Mouse (Mus musculus) left cerebral cortex, postnatal 10 days (tissue): ENCODE results near the gene Lix1l. TPM values are rescaled to one million over a fixed set of nuclear protein-coding genes. Genes with fewer than 3 reads are reported as not detected.
A peak's percentile ranks its signal among the peaks of the same experiment; 100 is the strongest.

Experiments
- DNase-seq, 2 experiments: peaks; one replicate each; pipeline ENCODE4 v3.0.0; 2021 to 2022; ENCODE audit warnings: low spot score in 2 of 2, mixed read lengths in 1 of 2; ENCODE audit errors: extremely low spot score in 1 of 2
- intact Hi-C: fragments of 180-260 bp; cut with DNase I; formaldehyde crosslinking; loops from one replicate; pipeline ENCODE4 v1.15.1; 2025
- total RNA-seq, 2 experiments: library from RNA; stranded (reverse); gene quantifications; 2 replicates each; pipeline ENCODE4 v1.2.3; 2021

Gene Lix1l
- 10 to 100 TPM; 26.5 to 27.1 TPM for total RNA-seq

DNA sequence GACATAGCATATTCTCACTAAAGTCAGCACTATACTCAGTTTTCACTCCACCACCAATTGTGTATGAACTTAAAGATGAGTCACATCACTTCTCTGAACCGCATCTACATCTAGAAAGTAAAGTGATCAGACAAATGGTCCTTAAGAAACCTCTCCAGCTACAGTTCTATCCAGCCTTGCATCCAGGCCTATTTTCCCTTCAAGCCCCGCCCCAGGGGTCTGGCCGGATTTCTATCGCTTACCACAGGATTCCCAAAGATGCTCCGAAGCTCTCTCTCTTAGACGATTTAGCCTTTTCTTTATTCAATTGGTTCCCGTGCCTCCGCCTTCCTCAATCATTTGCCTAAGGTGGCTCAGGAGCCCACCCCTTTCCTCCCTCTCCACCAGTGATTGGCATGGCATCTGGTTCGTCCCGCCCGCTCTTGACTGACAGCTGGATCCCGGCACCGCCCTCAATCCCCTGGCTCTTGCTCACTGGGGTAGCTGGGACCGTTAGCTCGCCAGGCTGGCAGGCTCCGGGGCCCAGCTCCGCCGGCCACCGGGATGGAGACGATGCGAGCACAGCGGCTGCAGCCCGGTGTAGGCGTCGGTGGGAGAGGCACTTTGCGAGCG lies at the start of gene Lix1l:
Gene Lix1l, plus strand, starts transcription at position 511 of the 612 bp plus-strand sequence.
- peak; percentile 96 for DNase-seq
- intact Hi-C loops = no loop called here

DNA sequence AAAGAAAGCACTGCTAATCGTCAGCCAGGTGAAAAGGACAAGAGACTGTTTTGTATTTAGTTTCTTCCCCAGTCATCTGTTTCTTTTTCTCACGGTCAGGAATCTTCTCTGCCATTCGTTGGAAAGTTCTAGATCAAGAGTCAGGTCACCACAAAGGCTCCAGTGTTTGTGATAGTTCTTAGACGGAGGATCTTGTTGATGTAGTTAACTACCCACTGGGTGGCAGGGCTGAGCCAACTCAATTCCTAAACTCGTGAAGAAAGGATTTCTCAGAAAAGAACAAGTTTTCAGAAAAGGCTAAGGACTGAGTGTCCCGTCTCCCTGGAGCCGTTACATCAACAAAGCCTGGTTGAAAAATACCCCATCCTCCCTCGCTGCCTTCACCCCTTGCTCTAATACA lies 49.7 kb upstream of the Lix1l start:
- intact Hi-C loops = loop anchor here (1.0 to 5.0 kb wide), 2 partner anchors 25 to 86 kb away; partner anchors contain the start of genes Gm16253, Gm42957 and Pex11b
- peak in 1 of 2 experiments; percentile 66 for DNase-seq

- DNase-seq = no peak
- intact Hi-C loops = loop anchor here (1.0 to 5.0 kb wide), 2 partner anchors 24 to 85 kb away; partner anchors contain the start of genes Gm16253, Gm42957 and Pex11b
Measured at GRCm38 (mm10) chr3:96551890-96552289, 49.1 kb upstream of the Lix1l start.

DNA sequence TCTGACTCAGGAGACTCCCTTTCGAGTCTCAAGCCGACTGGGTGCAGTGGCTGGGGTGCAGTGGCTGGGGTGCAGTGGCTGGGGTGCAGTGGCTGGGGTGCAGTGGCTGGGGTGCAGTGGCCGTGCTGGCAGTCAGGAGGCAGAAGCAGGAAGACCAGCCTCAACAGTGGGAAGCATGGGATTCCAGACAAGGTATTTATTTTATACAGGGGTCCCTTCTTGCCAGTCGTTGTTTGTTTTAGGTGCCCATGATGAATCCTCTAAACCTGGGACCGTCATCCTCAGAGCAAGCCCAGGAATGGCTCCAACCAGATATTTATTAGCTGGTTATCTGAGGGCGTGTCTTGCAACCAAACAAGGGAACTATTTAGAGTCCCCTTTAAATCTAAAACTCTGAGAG lies 47.3 kb upstream of the Lix1l start:
- intact Hi-C loops = loop anchor here (5.0 kb wide), 1 partner anchor 84 kb away; the partner anchor contains the start of genes Gm42957 and Pex11b
- DNase-seq = no peak

DNA sequence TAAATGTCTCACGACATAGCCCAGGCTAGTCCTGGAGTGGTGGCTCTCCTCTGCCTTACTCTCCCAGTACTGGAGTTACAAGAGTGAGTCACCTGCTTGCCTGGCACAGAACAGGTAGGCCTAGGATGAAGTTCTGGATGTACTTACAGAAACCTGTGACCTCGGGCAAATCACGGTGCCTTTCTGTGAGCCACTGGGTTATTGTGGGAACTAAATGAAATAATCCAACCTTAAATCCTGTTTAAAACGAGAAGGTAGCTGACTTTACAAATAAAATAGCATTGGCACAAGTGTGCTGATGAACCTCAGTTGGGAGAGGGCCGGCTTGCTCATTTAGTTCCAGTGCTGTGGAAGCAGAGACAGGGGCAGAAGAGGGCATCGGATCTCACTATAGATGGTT lies 46.7 kb upstream of the Lix1l start:
- no peak for DNase-seq

GRCm38 (mm10) chr3:96555041-96555596 lies 45.8 kb upstream of the Lix1l start:
- intact Hi-C loops = no loop called here
- DNase-seq = peak; percentile 67 to 83

More for the DNA sequence above, 46.7 kb upstream of the Lix1l start:
- intact Hi-C loops = loop anchor here (5.0 kb wide), 1 partner anchor 83 kb away; the partner anchor contains the start of genes Gm42957 and Pex11b

DNA sequence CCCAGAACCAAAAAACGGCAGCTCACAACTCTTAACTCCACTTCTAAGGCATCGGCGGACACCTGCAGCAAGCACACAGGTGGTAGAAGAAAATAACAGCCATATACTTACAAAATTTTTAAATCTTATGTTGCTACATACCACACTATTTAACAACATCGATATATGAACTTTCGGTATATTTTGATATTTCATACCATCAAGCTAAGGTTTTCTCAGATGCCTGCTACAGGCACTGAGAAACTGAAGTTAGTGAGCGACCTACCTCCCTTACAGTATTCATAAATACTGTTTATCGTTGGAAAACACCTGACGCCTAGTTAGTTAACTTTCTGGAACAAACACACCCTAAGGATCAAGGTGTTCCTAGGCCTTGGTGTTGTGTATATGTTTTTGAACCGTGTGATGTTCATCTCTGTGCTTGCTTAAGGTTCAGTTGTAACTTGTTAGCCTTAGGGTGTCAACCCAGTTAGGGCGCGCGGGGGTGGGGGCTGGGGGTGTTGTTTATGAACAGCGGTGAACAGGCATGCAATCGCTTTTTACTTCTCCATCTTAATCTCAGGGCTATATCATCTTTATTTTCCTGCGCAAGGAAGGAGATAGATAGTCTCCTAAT lies 44.8 kb upstream of the Lix1l start:
- DNase-seq = no peak
- intact Hi-C loops = no loop called here

DNA sequence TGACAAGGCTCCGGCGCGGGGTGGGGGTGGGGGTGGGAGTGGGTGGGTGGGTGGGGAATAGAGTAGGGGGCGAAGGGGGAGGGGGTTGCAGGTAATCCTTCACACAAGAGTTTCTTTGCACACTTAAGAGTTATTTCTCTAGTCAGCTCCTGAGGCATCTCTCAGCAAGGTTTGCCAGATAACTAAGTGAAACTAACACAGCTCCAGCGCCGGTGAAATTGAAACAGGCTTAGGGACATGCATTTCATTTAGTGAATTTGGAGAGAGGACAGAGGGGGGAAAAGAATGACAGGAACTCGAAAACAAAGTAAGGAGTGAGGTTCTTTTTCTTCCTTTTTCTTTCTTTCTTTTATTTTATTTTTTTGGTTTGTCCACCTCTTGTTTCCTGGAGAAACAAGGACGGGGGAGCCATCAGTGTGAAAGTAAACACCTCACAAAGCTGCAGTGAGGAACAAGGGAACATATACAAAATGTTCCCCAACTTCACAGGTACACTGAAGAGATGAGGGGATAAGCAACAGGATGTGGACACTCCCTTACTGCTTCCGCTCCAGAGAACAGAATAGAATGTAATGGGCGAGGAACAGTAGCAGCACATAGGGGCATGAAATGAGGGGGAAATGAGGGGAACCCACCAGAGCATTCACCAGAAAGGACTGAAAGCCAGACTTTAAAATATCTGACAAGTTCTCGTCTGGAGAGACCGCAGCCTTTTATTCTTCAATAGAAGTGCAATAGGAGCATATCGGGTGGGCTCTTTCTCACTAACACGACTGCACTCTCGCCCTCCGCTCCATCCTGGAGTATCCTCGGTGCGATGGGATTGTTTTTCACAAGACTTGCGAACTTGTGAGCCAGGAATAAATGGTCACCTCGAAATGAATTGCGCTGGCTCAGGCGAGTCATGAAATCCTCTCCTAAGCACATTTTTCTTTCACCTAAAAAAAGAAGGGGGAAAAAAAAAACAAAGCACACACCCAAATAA lies 44.0 kb upstream of the Lix1l start:
- no peak for DNase-seq
- intact Hi-C loops = no loop called here

- DNase-seq = peak; percentile 99 to 100
- intact Hi-C loops = no loop called here
Measured at GRCm38 (mm10) chr3:96557694-96558093, 43.3 kb upstream of the Lix1l start, which contains the start of gene Txnip. Gene Txnip, plus strand, starts transcription at chr3:96557957.

DNA sequence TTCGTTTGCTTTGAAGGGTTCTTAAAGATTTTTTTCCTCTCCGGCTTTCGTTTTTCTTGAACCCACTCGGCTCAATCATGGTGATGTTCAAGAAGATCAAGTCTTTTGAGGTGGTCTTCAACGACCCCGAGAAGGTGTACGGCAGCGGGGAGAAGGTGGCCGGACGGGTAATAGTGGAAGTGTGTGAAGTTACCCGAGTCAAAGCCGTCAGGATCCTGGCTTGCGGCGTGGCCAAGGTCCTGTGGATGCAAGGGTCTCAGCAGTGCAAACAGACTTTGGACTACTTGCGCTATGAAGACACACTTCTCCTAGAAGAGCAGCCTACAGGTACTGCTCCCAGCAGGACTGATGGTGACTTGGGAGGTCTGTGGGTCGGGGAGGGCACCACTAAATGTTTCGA lies 42.8 kb upstream of the Lix1l start:
- no peak for DNase-seq
- intact Hi-C loops = no loop called here

- intact Hi-C loops = no loop called here
Measured at GRCm38 (mm10) chr3:96558668-96559196, 42.2 kb upstream of the Lix1l start.

GRCm38 (mm10) chr3:96559398-96559910 lies 41.5 kb upstream of the Lix1l start:
- no peak for DNase-seq
- intact Hi-C loops = no loop called here

More at GRCm38 (mm10) chr3:96558668-96559196, 42.2 kb upstream of the Lix1l start:
- no peak for DNase-seq

GRCm38 (mm10) chr3:96559911-96560850 lies 40.8 kb upstream of the Lix1l start:
- intact Hi-C loops = no loop called here
- no peak for DNase-seq

DNA sequence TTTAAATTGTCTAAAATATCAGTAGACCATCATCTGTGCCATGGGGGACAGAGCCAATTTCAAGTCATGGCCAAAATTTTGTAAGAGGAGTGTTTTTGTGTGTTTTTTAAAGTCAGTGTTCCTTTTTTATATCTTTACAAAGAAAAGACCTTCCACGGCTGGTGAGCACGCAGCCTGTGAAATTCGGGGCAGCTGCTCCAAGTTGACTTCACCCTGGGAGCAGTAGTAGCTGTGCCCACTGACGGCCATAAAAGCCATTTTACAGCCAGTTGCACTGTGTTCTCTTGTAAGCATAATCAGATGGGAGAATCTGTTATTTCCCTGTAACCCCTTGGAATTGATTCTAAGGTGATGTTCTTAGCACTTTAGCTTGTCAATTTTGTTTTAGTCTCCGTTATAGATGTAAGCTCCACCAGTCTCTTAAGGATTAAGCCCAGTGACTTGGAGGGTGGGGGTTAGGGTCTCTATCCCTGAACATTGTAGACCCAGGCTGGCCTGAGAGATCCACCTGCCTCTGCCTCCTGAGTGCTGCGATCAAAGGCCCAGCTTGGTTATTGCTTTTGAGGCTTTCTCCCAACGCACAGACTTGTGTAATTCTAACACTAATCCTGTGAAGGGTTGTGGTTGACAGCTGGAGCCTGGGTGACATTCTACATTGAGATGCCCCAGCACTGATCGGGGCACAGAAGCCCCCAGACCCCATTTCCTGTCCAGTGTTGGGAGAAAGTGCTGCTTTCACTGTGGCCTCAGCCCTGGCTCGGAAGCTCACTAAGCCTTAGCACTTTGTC lies 39.9 kb upstream of the Lix1l start:
- no peak for DNase-seq
- intact Hi-C loops = no loop called here

DNA sequence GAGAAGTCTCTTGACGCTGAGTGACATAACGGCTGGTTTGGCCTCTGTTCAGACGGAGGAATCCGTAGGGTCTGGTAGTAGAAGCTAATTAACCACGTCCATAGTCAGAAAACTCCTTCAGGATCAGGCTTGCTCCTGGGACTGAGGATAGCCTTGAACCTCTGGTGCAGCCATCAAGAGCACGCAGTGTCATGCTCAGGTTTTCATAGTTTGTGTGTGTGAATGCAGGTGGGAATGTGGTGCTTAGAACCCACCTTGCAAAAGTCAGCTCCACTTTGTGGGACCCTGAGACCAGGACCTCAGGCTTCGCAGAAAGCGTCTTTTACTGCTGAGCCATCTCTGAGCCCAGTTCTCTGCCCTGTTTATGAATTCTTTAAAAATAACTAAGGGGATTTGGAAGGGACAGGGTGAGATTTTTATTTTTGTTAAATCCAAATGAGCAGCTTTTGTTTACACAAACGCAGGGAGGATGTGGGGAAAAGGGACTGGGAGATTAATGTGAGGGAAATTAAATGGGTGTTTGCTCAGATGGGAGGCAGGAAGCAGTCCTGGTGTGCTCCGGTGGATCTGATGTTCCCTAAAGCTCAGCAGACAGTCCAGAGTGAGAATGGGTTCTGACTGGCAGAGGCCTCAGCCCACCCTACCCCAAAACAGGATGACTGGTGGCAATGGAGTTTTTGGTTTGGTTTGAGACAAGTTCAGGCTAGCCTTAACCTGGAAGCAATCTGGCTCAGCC lies 38.8 kb upstream of the Lix1l start:
- DNase-seq = no peak
- intact Hi-C loops = no loop called here

GRCm38 (mm10) chr3:96563267-96563666 lies 37.7 kb upstream of the Lix1l start:
- no peak for DNase-seq
- intact Hi-C loops = no loop called here
